Mouse (Mus musculus): Measurements from ENCODE around the gene Ppp1r15b. TPM values are rescaled to one million over a fixed set of nuclear protein-coding genes. Genes with fewer than 3 reads are reported as not detected.

The Ppp1r15b gene
- polyA plus RNA-seq, 1 experiment from 2014 or later = 46.9 TPM

GRCm38 (mm10) chr1:133146014-133147009, 15.4 kb downstream of the Ppp1r15b start:
- H3K9me3 ChIP-seq = no peaks in the 10 kb centered on the region
- H3K4me2 ChIP-seq (replicated peaks) = no peak overlapping the region; the same call in 1 of the 2 replicates
- H3K27ac ChIP-seq = peak overlapping the region; percentile 22; the same call in 1 of the 2 replicates
- WGBS = 55% methylated on average over 22 of the region's 22 CpGs
- peaks cover 5% of the 10 kb centered on the region for H3K4me1 ChIP-seq (replicated peaks)
- no peak overlapping the region for H3K4me3 ChIP-seq (replicated peaks)
- H3K27me3 ChIP-seq (replicated peaks) = no peaks in the 10 kb centered on the region
- no peak overlapping the region for H3K9ac ChIP-seq
- no peaks in the 10 kb centered on the region for H3K36me3 ChIP-seq
- peak; percentile 89 for ATAC-seq

- no peak for ATAC-seq
- 74% methylated on average over 5 of the region's 5 CpGs for WGBS
- Histone ChIP-seq H3K27ac (no peak overlapping the region), H3K27me3 (replicated peaks) (no peaks in the 10 kb centered on the region), H3K4me3 (replicated peaks) (no peak overlapping the region), H3K36me3 (no peaks in the 10 kb centered on the region), H3K9me3 (no peaks in the 10 kb centered on the region), H3K4me2 (replicated peaks) (no peak overlapping the region), H3K4me1 (replicated peaks) (peaks cover 5% of the 10 kb centered on the region), H3K9ac (no peak overlapping the region)
These were observed 16.4 kb downstream of the Ppp1r15b start for GRCm38 (mm10) chr1:133147324-133147723.

- H3K9me3 ChIP-seq = no peaks in the 10 kb centered on the region
- ATAC-seq = no peak
- no peak overlapping the region for H3K4me3 ChIP-seq (replicated peaks)
- no peak overlapping the region for H3K9ac ChIP-seq
- H3K27me3 ChIP-seq (replicated peaks) = no peaks in the 10 kb centered on the region
- no peaks in the 10 kb centered on the region for H3K36me3 ChIP-seq
- no peak overlapping the region for H3K4me2 ChIP-seq (replicated peaks)
- 93% methylated on average over 8 of the region's 8 CpGs for WGBS
- peaks cover 5% of the 10 kb centered on the region for H3K4me1 ChIP-seq (replicated peaks)
- no peak overlapping the region for H3K27ac ChIP-seq
These were observed 17.2 kb downstream of the Ppp1r15b start for GRCm38 (mm10) chr1:133148122-133148521.

DNA sequence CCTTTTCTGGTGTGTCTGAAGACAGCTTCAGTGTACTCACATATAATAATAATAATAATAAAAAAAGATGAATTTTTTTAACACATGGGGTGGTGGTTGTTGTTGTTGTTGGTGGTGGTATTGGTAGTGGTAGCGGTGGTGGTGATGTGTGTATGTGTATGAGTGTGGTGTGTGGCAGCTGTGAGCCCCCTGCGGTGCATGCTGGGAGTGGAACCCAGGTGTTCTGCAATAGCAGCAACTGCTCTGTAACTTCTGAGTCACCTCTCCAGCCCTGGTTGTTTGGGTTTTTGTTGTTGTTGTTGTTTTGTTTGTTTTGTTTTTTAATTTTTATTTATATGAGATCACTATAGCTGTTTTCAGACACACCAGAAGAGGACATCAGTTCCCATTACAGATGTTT, 19.6 kb downstream of the Ppp1r15b start:
- no peaks in the 10 kb centered on the region for H3K9me3 ChIP-seq
- no peak for ATAC-seq

DNA sequence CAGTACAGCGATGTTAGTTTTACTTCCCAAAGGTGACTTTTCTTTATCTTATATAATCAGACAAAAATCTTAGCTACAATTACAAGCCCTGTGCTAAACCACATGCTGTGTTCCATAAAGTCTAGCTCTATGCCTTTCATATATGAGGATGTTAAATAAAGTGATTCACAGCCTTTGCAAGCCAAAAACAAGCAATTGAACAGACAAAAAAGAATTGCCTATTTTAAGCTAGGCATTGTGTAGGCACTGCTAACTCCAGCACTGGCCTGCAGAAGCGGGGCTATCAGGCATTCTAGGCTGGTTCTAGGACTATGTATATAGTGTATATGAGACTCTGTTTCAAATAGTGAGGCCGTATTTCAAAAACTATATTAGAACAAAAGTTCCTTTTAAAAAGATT, 21.3 kb downstream of the Ppp1r15b start:
- WGBS = 93% methylated on average over 3 of the region's 3 CpGs
- Histone ChIP-seq H3K27me3 (replicated peaks) (no peaks in the 10 kb centered on the region), H3K4me1 (replicated peaks) (no peaks in the 10 kb centered on the region), H3K9ac (no peak overlapping the region), H3K4me3 (replicated peaks) (no peak overlapping the region), H3K9me3 (no peaks in the 10 kb centered on the region), H3K4me2 (replicated peaks) (no peak overlapping the region), H3K27ac (no peak overlapping the region), H3K36me3 (no peaks in the 10 kb centered on the region)
- ATAC-seq = no peak

More for the DNA sequence above, 19.6 kb downstream of the Ppp1r15b start:
- Histone ChIP-seq H3K36me3 (no peaks in the 10 kb centered on the region), H3K4me3 (replicated peaks) (no peak overlapping the region), H3K27me3 (replicated peaks) (no peaks in the 10 kb centered on the region), H3K9ac (no peak overlapping the region), H3K4me1 (replicated peaks) (peaks cover 5% of the 10 kb centered on the region), H3K27ac (no peak overlapping the region), H3K4me2 (replicated peaks) (no peak overlapping the region)
- 96% methylated on average over 2 of the region's 2 CpGs for WGBS

- Histone ChIP-seq H3K4me3 (replicated peaks) (no peak overlapping the region), H3K9ac (no peak overlapping the region), H3K4me2 (replicated peaks) (no peak overlapping the region), H3K27ac (no peak overlapping the region), H3K36me3 (no peaks in the 10 kb centered on the region), H3K9me3 (no peaks in the 10 kb centered on the region), H3K27me3 (replicated peaks) (no peaks in the 10 kb centered on the region), H3K4me1 (replicated peaks) (peaks cover 12% of the 10 kb centered on the region)
- no peak for ATAC-seq
- WGBS = 79% methylated on average over 6 of the region's 6 CpGs
These were observed 24.3 kb downstream of the Ppp1r15b start for GRCm38 (mm10) chr1:133155270-133155669.

- Histone ChIP-seq H3K4me3 (replicated peaks) (no peak overlapping the region), H3K4me2 (replicated peaks) (peak overlapping the region; percentile 45), H3K9ac (no peak overlapping the region), H3K4me1 (replicated peaks) (peaks cover 23% of the 10 kb centered on the region), H3K27me3 (replicated peaks) (peaks cover 6% of the 10 kb centered on the region; the same call in 1 of the 2 replicates), H3K27ac (peak overlapping the region; percentile 36; the same call in 1 of the 2 replicates), H3K36me3 (no peaks in the 10 kb centered on the region), H3K9me3 (no peaks in the 10 kb centered on the region)
- WGBS = 30% methylated on average over 7 of the region's 7 CpGs
- ATAC-seq = no peak
These were observed 28.2 kb downstream of the Ppp1r15b start for GRCm38 (mm10) chr1:133159128-133159564.

DNA sequence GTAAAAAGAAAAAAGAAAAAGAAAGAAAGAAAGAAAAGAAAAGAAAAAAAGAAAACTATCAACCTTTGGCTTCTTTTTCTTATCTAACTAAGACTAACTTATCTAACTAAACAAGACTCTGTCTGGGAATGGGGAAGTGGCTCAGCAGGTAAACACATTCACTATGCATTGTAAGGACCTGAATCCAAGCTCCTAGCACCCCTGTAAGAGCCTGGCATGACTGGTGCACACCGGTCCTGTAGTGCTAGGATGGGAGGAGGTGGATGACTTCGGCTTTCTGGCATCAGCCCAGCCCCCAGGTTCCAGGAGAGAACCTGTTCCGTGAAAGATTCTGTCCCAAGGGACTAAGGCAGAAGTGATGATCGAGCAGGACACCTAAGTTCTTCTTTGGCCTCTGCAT, 30.6 kb downstream of the Ppp1r15b start:
- Histone ChIP-seq H3K27me3 (replicated peaks) (peaks cover 8% of the 10 kb centered on the region; the same call in 1 of the 2 replicates), H3K4me2 (replicated peaks) (no peak overlapping the region; the same call in 1 of the 2 replicates), H3K9me3 (no peaks in the 10 kb centered on the region), H3K36me3 (no peaks in the 10 kb centered on the region), H3K4me1 (replicated peaks) (peaks cover 26% of the 10 kb centered on the region), H3K4me3 (replicated peaks) (no peak overlapping the region), H3K27ac (no peak overlapping the region), H3K9ac (no peak overlapping the region)
- ATAC-seq = no peak
- WGBS = 46% methylated on average over 4 of the region's 4 CpGs

DNA sequence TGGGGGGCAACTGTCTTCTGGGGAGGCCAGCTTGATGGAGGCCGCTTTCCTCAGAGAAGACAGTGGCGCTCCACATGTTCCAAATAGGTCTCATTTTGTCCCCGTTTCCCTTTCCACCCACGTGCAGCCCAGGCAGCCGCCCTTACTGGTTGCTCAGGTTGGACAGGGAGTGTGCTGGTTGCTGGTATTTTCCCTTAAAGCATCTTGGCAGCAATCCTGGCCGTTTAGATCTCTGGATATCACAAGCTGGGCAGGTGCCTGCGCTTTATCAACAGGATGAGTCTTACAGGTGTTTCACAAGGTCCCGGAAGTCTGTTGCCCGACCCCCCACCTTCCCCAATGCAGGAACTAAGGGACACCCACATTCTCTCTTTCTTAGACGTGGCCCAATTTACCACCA, 31.1 kb downstream of the Ppp1r15b start:
- peaks cover 8% of the 10 kb centered on the region; the same call in 1 of the 2 replicates for H3K27me3 ChIP-seq (replicated peaks)
- H3K27ac ChIP-seq = no peak overlapping the region
- WGBS = 58% methylated on average over 10 of the region's 10 CpGs

GRCm38 (mm10) chr1:133162981-133163380, 32.0 kb downstream of the Ppp1r15b start:
- Histone ChIP-seq H3K9ac (no peak overlapping the region), H3K27me3 (replicated peaks) (peaks cover 8% of the 10 kb centered on the region; the same call in 1 of the 2 replicates)
- 31% methylated on average over 8 of the region's 8 CpGs for WGBS

More for the DNA sequence above, 31.1 kb downstream of the Ppp1r15b start:
- no peak overlapping the region for H3K4me3 ChIP-seq (replicated peaks)
- no peak overlapping the region; the same call in 1 of the 2 replicates for H3K4me2 ChIP-seq (replicated peaks)
- peak; percentile 13; the same call in 1 of the 2 replicates for ATAC-seq
- H3K9me3 ChIP-seq = no peaks in the 10 kb centered on the region
- no peaks in the 10 kb centered on the region for H3K36me3 ChIP-seq
- no peak overlapping the region for H3K9ac ChIP-seq
- peaks cover 26% of the 10 kb centered on the region for H3K4me1 ChIP-seq (replicated peaks)

DNA sequence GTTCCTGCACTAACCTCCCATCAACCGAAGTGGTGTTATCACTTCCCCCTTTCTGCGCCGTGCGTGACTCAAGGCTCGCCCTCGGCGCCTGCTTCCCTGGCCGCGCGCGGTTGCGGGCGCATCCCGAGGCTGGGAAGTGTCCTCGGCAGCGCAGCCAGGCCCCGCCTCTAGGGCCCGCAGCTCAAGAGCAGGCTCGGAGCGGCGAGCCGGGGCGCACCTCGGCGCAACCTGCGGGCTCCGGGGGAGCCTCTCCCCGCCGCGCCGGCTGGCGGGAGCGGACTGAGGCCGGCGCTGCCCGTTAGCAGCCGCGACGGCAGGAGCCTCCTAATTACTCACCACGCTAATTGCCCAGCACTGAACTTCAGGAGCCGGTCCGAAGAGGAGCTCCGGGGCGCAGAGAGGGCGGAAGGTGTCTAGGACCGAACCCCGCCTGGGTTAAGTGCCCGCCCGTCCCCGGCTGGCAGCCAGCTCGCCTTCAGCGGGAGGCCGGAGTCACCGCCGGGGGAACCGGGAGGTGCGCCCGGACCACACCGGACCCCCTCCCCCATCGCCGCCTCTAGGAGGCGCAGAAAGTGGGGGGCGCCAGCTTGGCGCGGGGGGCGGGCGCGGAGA, 33.0 kb downstream of the Ppp1r15b start, which contains the start of gene Plekha6:
Plekha6 (plus strand) TSS at position 391 of the 612 bp plus-strand sequence.
- peaks cover 30% of the 10 kb centered on the region for H3K4me1 ChIP-seq (replicated peaks)
- peak within 1 kb of the TSS; percentile 76 for H3K9ac ChIP-seq
- peak; percentile 63 for ATAC-seq
- peaks cover 8% of the 10 kb centered on the region; the same call in 1 of the 2 replicates for H3K27me3 ChIP-seq (replicated peaks)
- peak within 1 kb of the TSS; percentile 91 for H3K27ac ChIP-seq
- H3K36me3 ChIP-seq = no peaks in the 10 kb centered on the region
- H3K4me2 ChIP-seq (replicated peaks) = peak within 1 kb of the TSS; percentile 96
- under 1% methylated on average over 68 of the region's 68 CpGs for WGBS
- H3K4me3 ChIP-seq (replicated peaks) = peak within 1 kb of the TSS; percentile 67
- no peaks in the 10 kb centered on the region for H3K9me3 ChIP-seq

More at GRCm38 (mm10) chr1:133162981-133163380, 32.0 kb downstream of the Ppp1r15b start:
- no peaks in the 10 kb centered on the region for H3K9me3 ChIP-seq
- H3K4me3 ChIP-seq (replicated peaks) = peak overlapping the region; percentile 67
- H3K4me2 ChIP-seq (replicated peaks) = peak overlapping the region; percentile 96
- H3K4me1 ChIP-seq (replicated peaks) = peaks cover 25% of the 10 kb centered on the region
- no peaks in the 10 kb centered on the region for H3K36me3 ChIP-seq
- peak; percentile 21; the same call in 1 of the 2 replicates for ATAC-seq
- H3K27ac ChIP-seq = peak overlapping the region; percentile 91; the same call in 1 of the 2 replicates

- peak; percentile 74 for ATAC-seq
- peak overlapping the region; percentile 76 for H3K9ac ChIP-seq
- peak overlapping the region; percentile 67 for H3K4me3 ChIP-seq (replicated peaks)
- peaks cover 8% of the 10 kb centered on the region; the same call in 1 of the 2 replicates for H3K27me3 ChIP-seq (replicated peaks)
- H3K4me2 ChIP-seq (replicated peaks) = peak overlapping the region; percentile 96
- H3K4me1 ChIP-seq (replicated peaks) = peaks cover 26% of the 10 kb centered on the region
- 4% methylated on average over 10 of the region's 10 CpGs for WGBS
- H3K36me3 ChIP-seq = no peaks in the 10 kb centered on the region
- peak overlapping the region; percentile 91 for H3K27ac ChIP-seq
- no peaks in the 10 kb centered on the region for H3K9me3 ChIP-seq
These were observed 33.7 kb downstream of the Ppp1r15b start for GRCm38 (mm10) chr1:133164591-133165011.
